Mouse (Mus musculus): ENCODE results near the gene Sorl1. TPM values are rescaled to one million over a fixed set of nuclear protein-coding genes. Genes with fewer than 3 reads are reported as not detected.

Sorl1 gene
- 10 to 100 TPM; 12.5 to 13.3 TPM for total RNA-seq (2021)

DNA sequence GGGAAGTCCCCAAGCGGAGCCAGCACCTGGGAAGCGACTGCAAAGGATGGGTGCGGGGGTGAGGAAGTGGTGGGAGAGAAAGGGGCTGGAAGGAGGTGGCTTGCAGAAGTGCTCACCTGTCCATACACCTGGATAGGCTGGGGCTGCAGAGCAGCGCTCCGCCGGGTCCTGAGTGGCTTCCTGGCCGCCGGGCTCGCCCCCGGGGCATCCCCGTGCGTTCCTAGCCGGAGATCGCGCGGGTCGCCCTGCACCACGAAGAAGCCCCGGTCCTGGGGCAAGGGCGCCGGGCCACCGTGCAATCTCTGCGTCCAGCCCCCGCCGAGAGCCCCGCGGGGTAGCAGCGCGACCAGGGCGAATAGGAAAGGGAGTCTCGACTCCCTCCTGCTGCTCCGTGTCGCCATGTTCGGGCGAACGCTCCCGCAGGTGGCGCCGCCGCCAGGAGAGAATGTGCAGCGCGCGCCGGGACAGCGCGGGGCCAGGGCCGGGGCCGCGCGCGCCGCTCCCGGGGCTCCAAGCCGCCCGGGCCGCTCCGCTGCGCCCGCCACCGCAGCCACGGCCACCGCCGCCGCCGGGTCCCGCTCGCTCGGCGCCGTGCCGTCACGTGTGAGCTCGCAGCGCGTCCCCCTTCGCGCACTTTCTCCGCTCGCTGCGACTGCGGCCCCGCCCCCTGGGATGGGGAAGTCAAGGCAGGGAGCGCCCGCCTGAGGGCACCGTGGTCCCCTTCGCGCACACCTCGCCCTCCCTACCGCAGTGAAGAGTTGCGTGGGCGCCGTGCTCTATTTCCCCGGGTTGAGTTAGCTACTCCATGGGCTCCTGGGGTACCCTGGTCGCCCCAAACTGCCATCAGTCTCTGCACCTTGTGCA is at the start of gene Sorl1:
Gene Sorl1, minus strand, starts transcription at position 585 of the 864 bp plus-strand sequence.
- peak; percentile 70 to 77 for DNase-seq
- intact Hi-C loops (cut with DNase I) = loop anchor here (2.0 to 5.0 kb wide), 4 partner anchors 52 to 121 kb away; no protein-coding TSS in a partner anchor

DNA sequence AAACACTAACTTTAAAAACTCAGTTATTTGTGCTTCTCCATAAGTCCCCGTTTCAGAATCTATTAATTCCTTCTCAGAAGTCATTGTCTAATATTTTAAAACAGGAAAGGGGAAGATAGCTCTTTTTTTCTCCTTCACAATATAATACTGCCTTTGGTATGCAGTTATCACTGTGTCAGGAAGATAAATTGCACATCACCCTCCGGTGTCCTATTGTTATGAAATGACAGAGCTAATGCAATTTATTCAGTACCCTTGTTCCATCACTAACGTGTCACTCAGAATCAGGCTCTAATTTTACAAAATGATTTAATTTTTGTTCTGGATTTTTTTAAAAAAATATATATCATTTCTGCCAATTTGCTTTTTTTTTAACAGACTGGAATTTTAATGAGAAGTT is 49.7 kb upstream of the Sorl1 start:
- intact Hi-C loops (cut with DNase I) = no loop called here

DNA sequence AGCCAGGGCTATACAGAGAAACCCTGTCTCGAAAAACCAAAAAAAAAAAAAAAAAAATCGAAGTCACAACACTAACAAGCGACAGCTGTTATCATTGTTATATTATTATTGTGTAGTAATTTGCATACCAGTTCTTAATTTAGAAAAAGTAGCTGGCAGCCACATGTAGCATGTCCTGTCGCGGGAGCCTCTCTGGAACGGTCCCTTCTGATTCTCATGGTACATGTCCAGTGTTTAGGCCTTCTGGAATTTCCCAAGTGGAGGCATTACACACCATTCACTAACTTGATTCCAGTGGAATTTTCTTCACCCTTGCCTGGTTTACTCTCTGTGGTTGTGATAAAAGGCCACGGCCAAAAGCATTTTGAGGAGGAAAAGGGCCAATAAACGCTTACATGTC is 45.4 kb upstream of the Sorl1 start:
- no peak for DNase-seq
- intact Hi-C loops (cut with DNase I) = no loop called here

More for the DNA sequence above, 49.7 kb upstream of the Sorl1 start:
- no peak for DNase-seq

DNA sequence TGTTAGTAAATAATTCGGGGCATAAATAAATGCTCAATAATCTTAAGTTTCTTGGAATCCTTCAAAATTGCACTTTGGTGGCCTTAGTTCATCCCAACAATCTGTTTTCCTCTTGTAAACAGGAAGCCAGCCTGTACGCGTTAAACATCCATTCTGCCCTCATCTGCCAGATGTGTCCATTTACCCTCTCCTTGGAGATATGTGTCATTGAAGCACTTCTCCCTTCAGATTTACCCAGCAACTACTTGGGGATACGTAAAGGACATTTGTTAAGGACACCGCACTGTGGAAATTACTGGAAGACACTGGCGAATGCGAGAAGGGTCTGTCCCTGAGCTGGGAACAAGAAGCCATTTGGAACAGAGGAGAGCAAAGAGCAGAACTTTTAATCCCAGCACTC is 44.9 kb upstream of the Sorl1 start:
- intact Hi-C loops (cut with DNase I) = no loop called here
- no peak for DNase-seq

DNA sequence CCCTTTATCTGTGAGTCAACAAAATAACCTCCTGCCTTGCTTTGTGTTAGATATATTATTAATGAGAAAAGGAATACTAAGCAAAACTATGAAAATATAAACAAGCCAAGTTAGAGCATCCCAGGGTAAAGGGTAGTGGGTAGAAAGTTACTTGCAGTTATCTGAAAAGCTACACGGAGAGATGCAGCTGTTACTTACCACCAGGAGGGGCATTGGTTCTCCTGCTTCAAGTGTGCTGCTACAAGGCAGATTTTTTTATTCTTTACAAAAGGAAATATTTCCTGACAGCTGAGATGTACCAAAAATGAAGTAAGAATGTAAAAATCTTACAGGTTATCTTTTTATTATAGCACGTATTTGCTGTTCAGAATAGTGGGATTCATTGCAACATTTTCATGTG is 40.8 kb upstream of the Sorl1 start:
- DNase-seq = no peak
- intact Hi-C loops (cut with DNase I) = loop anchor here (5.0 kb wide), 1 partner anchor 77 kb away; no protein-coding TSS in a partner anchor

DNA sequence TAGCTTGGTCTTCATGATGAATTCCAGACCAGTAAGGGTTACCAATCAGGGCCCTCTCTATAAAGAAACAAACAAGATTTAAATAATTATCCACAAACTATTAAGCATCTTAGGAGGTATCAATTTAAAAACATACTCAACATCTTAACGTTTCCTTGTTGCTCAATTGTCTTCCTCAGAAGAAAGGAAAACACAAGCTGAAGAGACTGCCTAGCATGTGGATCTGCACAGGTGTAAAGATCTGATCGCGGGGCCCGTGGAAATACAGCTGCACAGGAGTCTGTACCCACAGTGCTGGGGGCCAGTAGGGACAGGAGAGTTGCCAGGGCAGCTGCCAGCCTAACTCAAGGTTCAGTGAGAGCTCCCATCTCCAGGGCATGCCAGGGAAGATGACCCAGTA is 38.9 kb upstream of the Sorl1 start:
- DNase-seq = no peak
- intact Hi-C loops (cut with DNase I) = loop anchor here (5.0 kb wide), 1 partner anchor 79 kb away; no protein-coding TSS in a partner anchor

DNA sequence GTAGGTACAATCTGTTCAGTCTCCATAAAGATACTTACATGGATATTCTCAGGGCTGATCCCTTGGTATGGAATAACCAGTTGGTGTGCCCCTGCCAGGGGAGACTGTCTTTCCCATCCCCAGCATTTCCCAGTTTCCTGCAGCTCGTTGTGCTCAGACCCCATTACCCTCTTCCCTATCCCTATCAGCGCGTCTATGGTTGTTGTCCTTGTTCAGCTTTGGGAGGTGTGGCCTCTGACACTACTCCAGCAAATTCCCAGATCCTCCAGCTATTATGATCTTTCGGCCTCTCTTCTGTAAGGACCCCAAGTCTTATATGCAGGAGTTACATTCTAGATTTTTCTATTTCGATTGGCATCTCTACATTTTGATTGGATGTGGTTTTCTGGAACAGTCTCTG is 35.3 kb upstream of the Sorl1 start:
- DNase-seq = no peak
- intact Hi-C loops (cut with DNase I) = no loop called here

DNA sequence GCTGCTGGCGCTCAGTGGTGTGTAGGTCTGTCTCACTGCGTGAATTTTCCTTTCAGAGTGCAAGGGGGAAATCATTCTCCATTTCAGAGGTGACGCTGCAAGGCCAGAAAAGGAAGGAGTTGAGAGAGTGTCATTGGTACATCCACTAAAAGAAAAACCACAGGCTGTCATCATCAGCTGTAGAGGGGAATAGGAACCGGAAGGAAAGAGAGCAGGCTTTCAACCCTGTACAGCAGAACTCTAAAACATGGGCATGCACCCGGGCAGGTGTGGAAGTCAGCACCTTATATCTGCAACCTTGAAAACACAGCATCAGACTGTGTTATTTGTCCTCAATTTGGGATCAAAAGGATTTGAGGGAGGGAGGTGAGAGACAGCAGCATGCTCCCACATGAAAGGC is 34.6 kb upstream of the Sorl1 start:
- intact Hi-C loops (cut with DNase I) = no loop called here
- DNase-seq = no peak

DNA sequence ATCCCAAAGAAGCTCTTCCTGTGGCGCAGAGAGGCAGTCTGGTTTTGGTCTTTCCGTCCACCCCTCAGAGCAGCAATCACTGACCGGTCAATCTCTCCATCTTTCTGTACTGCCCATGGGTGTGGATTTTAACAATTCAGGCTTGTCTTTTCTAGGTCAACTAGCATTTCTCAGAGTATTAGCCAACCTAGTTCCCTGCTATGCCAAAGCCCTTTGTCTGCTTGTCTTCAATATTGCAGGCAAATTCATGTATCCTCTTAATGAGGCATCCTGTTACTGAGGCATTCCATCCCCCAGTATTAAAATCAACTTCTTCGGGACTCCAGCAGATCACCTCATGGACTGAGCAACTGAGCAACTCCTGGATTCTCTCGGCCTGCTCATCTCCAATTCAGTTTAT is 33.9 kb upstream of the Sorl1 start:
- DNase-seq = no peak

DNA sequence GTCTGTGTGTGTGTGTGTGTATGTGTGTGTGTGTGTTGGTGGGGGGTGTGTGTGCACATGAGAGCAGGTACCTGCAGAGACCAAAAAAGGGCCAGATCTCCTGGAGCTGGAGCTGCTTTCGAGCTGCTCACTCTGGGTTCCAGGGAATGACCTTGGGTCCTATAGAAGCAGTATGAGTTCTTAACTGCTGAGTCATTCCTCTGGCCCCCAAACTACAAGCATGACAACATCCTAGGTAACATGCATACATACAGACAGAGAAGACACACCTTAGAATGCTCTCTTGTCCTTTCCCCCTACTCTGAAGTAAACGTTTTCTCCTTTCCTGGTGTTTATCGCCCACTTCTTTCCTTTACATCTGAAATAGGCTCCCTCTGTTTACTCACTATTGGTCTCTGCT is 32.5 kb upstream of the Sorl1 start:
- intact Hi-C loops (cut with DNase I) = no loop called here
- no peak for DNase-seq

More for the DNA sequence above, 33.9 kb upstream of the Sorl1 start:
- intact Hi-C loops (cut with DNase I) = no loop called here

DNA sequence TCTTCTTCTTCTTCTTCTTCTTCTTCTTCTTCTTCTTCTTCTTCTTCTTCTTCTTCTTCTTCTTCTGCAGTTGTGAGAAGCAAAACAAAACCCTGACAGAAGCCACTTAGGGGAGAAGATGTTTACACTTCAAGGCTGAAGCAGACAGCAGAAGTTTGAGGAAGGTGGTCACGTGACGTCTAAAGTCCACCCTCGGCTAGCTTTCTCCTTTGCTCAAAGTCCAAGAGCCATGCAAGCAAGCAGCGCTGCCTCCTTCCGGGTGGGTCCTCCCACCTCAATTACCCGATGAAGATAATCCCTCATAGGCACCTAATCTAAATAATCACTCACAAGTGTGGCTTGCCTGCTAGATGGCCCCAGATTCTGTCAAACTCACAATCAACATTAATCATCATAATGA is 30.6 kb upstream of the Sorl1 start:
- intact Hi-C loops (cut with DNase I) = no loop called here
- DNase-seq = no peak

DNA sequence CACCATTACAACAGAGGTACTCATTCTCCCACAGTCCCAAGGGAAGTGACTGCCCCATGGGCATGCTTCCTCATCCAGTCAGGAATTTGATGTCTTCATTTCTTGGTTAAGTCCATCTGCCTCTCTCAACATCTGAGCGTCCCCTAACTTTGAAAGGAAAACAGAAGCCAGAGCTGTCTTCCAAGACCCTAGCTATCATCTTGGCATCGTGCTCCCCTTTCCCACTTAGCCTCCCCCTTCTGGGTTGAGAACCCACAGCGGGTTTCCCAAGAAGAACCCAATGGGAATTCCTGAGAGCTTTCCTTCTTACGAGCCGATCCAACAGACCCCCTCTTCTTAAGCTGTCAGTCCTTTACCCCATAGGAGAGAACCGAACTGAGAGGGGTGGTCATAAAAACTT is 24.7 kb upstream of the Sorl1 start:
- intact Hi-C loops (cut with DNase I) = no loop called here

DNA sequence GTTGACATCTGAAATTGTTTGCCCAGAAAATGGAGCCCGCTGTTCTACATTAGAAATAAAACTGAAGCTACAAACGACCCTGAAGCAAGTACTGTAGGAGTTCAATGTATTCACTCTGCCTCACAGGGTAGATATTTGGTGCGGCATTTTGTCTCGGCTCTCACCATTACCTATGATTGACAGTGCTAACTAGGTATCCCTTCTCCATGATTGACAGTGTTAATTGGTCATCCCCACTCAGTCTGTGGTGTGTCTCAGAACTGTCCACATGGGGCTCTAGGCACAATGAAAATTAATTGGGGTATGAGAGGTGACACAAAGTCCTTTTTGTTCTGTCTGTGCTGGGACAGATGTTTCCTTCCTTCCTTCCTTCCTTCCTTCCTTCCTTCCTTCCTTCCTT is 23.9 kb upstream of the Sorl1 start:
- intact Hi-C loops (cut with DNase I) = no loop called here
- no peak for DNase-seq

More for the DNA sequence above, 24.7 kb upstream of the Sorl1 start:
- no peak for DNase-seq

DNA sequence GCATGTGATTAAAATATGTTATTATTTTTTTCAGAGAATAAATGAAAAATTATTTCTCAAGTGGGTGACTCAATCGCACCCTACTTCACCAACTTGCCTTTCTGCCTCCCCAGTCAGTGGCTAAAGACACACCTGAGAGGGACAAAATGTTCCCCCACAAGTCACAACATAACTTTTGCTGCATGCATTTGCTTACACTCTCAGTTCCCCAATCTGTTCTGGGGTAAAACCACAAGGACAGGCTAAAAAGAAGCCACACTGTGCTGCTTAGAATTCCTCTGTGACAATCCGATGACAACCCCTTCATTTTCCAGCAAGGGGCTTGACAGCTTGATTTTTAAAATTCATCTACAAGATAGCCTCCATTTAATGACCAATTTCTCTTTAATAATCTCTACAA is 22.4 kb upstream of the Sorl1 start:
- intact Hi-C loops (cut with DNase I) = no loop called here

DNA sequence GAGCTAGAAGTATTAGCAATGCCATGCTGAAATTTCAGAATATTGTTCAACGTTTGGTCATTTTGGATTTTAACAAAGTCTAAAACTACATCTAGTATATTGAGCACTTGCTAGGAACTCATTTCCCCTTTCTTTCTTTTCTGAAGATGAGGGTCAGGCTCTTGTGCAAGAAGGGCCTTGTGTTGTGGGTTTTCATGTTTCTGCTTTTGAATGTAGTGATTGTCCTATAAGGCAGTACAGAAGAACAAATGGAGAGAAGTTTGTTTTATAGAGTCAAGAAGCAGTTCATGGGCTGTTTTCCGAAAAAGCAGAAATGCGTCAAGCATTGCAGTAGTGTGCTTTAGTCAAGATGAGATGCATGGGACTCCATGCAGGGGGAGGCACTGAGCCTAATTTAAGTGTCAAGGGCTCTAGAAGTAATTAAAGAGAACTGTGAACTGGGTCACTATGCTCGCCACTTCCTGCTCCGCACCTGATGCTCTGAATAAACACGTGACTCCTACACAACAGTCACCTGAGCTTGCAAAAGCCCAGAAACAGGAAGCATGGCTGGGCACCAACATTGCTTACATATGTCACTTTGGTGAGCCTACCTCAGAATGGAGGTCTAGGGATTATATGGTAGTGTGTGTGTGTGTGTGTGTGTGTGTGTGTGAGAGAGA is 17.6 kb upstream of the Sorl1 start:
- no peak for DNase-seq
- intact Hi-C loops (cut with DNase I) = no loop called here

More for the DNA sequence above, 22.4 kb upstream of the Sorl1 start:
- no peak for DNase-seq

DNA sequence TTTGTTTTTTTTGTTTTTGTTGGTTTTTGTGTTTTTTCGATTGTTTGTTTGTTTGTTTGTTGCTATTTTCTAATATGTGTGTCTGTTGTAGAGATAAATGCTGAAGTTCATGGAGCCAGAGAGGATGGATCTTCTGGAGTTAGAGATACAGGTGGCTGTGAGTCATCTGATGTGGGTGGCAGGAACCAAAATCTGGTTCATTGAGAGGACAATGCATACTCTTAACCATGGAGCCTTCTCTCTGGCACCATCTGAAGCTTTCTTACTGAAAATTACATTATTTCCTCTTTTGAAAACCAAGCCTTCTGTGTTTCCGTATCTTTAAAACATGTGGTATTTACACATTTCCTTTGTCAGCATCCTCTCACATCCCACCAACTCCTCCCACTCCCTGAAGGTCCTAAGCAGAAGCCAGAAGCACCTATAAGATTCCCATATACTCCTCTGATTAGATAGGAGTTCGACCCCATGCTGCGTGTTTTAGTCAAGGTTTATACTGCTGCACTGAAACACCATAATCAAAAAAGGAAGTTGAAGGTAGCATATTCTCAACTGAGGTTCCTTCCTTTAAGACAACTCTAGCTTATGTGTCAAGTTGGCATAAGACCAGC is 14.3 kb upstream of the Sorl1 start:
- no peak for DNase-seq
- intact Hi-C loops (cut with DNase I) = no loop called here

DNA sequence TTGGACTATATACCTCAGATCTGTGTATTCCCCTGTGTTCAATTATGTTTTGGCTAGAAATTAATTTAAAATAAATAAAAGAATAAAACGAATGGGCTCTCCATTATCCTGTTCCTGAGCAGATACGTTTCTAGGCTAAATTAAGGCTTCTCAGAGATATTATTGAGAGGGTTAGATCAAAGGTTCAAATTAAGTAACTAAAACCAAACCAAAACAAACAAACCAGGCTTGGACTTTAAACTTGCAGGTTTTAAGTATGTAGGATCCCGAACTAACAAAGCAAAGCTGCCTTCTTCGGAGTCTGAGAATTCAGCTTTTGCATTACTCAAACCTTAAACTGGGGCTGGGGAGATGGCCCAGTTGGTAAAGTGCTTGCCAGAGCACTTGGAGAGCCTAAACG is 13.5 kb upstream of the Sorl1 start:
- intact Hi-C loops (cut with DNase I) = no loop called here
- DNase-seq = no peak

DNA sequence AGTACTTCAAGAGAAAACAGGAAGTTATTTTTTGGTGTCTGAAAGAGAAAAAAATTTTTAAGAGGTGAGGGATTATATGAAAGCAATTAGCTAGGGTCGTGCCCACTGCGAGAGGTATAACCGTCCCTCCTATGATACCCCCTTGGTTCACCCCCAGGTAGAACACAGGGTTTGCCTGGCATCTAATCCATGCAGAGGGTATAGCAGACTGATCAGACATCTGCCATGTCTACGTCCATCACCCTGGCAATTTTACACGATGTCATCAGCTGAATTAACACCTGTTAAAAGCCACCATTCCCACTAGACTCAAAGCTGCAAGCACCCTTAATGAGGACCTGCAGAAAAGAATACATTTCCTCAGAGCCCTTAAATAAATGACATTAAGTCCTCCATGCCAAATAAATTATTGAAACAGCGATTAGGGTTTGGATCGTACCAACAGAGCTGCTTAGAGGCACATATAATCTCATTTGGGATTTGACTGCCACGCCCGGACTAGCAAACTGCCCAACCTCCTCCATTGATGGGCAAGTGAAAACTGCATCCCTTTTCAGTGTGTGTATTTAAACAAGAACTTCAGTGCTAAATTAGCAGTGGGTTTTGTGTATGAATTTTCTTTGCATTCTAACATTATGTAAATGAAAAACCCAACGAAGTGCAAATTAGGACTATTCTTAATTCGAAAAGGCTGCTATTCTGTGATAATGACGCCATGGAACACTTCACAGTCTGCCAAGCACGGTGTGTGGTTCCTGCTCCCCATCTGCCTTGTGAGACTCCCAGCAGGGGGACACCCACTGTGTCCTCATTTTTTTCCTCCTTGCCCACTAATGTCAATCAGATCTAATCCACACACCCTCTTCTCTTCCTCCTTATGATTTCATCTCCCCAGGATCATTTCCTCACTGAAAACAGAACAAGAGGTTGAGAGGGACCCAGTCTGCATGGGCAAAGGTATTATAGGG is 7.0 kb upstream of the Sorl1 start:
- intact Hi-C loops (cut with DNase I) = no loop called here
- no peak for DNase-seq

DNA sequence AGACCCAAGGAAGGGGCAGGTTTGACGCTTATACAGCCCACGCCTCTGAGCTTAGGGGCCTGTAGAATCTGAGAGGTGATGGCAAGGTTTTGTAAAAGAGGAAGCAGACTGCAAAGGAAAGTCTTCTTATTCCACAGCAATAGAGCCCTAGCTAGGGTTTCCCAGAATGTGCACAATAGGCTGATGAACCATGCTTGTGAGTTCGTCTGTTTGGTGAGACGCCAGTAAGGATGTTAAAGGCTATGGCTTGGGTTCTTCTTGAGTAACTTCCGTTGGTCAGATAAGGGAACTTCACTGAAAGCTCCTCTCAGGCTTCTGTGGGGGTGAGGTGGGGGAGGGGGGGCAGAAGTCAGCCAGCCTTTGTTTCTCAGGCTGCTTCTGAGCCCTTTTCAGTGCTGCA is 3.9 kb upstream of the Sorl1 start:
- DNase-seq = no peak
- intact Hi-C loops (cut with DNase I) = no loop called here

DNA sequence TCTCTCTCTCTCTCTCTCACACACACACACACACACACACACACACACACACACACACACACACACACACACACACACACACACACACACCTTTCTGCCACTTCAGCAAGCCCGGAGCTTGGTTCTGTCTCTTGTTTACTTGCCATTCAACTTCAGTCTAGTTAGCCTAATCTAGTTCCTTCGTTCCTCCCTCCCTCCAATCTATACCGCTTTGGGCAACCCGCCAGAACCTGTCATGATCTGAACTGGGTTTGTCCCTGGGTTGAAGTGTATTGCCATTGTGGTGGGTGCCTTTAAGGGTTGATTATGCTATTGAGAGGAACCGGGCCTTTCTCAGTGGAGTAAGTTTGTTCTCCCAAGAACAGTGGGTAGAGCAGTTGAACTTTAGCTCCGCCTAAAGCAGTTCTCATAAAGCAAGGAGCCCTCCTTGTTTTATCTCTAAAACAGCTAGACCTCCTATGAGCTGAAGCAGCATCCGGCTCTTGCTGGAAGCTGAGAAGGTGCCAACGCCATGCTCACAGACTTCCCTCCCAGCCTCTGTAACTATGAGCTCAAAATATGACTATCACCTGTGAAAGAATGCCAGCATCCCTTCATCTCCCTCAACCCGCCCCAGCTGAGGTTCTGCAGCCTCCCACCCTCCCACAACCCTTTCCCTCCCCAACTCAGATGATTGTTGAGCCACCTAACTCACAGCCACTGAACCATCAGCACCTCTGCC is 1.3 kb upstream of the Sorl1 start:
- intact Hi-C loops (cut with DNase I) = loop anchor here (2.0 kb wide), 1 partner anchor 123 kb away; no protein-coding TSS in a partner anchor
- DNase-seq = no peak

Data from heart, postnatal 36 days (tissue).